Mouse (Mus musculus) brown adipose tissue, adult 24 weeks (tissue): ENCODE data around the gene Sapcd1. TPM values are rescaled to one million over a fixed set of nuclear protein-coding genes. Genes with fewer than 3 reads are reported as not detected.

Experiments
- H3K27ac ChIP-seq: fragments of 200-500 bp; replicated peaks from 2 replicates; pipeline ENCODE4 v1.5.1; 2012; ENCODE audit warnings: low read depth, mild to moderate bottlenecking, low read length
- H3K4me1 ChIP-seq: fragments of 200-500 bp; 2 replicates; pipeline ENCODE4 v1.6.1; 2012; ENCODE audit warnings: low read length, mixed read lengths; ENCODE audit not compliant: control insufficient read depth, insufficient read depth, insufficient read length
- H3K4me3 ChIP-seq: fragments of 200-500 bp; 2 replicates; pipeline ENCODE4 v1.5.1; 2012; ENCODE audit warnings: low read depth, mild to moderate bottlenecking, low read length, moderate library complexity; ENCODE audit not compliant: insufficient read depth
- polyA plus RNA-seq: library from polyadenylated mRNA; stranded (reverse); fragments of >200 nt; gene quantifications from 2 replicates; pipeline ENCODE4 v1.2.4, GENCODE M21; 2012; ENCODE audit not compliant: missing spikeins, insufficient read depth, insufficient read length

Sapcd1 gene
- polyA plus RNA-seq, 1 experiment, result not detected

DNA sequence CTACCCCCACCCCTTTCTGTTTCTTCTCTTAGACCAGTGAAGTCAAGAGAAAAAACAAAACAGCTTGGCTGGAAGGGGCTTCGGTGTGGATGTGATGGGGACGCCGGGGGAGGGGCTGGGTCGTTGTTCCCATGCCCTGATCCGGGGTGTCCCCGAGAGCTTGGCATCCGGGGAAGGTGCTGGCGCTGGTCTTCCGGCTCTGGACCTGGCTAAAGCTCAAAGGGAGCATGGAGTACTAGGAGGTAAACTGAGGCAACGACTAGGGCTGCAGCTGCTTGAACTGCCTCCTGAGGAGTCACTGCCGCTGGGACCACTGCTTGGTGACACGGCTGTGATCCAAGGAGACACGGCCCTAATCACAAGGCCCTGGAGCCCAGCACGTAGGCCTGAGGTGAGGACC lies 32.3 kb upstream of the Sapcd1 start:
- H3K4me1 ChIP-seq, result no peaks in the 10 kb centered on the region; the same call in 1 of the 2 replicates
- H3K4me3 ChIP-seq, result peak overlapping the region; percentile 89
- H3K27ac ChIP-seq, result no peak overlapping the region

DNA sequence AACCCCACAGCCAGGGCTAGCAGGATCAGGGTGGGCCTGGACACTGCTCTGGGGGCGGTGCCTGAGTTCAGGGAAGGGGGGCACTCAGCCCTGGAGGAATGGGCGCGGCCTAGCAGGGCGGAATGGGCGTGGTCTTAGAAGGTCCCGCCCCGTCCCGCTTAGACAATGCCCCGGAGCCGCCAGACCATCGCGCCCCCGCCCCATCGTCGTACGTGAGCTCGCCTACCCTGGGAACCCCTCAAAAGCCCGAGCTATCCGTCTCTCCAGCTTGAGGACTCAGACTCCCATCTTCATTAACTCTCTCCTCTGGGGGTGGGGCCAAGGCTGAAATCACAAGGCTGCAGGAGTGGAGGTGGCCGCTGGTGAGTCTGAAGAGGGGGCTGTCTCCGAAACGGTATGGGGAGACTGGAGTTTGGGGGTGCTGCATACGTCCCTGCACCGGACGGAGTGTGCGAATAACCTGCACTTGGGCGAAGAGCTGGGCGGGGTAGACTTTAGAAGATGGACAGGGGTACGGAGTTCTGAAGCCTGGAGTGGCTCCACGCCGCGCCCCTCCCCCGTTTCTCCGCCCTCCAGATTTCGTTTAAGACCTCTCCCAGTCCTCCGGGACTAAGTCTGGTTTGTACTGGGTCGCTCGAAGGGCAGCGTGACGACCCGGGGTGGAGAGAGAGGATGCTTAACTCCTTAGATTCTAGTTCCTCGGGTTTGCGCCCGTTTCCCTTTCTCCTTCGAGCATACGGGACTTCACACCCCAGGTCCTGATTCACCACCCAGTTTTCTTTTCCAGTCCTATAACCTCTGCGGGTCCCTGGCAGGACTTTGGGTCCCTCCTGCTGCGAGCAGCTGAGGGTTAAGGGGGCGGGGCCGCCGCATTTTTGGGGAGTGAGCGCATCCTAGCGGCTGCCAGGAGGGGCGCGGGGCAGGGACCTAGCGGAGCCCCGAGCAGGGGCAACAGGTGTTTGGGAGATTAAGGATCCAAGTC lies 31.4 kb upstream of the Sapcd1 start, which contains the start of gene Ddah2:
Gene Ddah2, plus strand, starts transcription at position 125 of the 982 bp plus-strand sequence.
- Histone ChIP-seq H3K4me1 (no peaks in the 10 kb centered on the region; the same call in 1 of the 2 replicates), H3K27ac (peak within 1 kb of the TSS; percentile 82), H3K4me3 (peak within 1 kb of the TSS; percentile 89)

DNA sequence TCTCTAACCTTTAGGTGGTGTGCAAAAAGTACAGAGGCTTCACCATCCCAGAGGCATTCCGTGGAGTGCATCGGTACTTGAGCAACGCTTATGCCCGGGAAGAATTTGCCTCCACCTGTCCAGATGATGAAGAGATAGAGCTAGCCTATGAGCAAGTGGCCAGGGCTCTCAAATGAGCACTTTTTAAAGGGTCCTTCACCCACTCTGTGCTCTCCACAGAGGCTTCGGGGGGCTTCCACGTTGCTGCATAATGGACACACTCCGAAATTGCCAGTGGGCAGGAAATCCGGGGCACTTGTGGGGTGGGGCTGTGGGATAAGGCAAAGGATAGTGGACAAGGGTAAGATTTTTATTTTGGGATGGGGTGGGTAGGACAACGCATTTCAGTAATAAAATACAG lies 30.5 kb upstream of the Sapcd1 start:
- peak overlapping the region; percentile 37; the same call in 1 of the 2 replicates for H3K27ac ChIP-seq

DNA sequence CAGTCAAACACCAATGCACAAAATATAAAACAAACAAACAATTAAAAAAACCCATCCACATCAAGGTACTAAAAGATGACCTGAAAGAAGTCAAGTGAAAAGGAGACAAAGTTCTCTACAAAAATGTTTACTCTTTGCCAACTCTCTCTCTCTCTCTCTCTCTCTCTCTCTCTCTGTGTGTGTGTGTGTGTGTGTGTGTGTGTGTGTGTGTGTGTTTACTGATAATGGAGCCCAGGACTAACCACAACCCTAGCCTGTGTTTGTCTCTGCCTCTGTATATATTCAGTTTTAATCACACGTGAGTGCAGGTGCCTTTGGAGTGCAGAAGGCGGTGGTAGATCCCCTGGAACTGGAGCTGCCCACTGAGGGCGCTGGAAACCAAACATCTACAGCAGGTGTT lies 29.3 kb upstream of the Sapcd1 start:
- Histone ChIP-seq H3K4me1 (no peaks in the 10 kb centered on the region; the same call in 1 of the 2 replicates), H3K4me3 (no peak overlapping the region), H3K27ac (no peak overlapping the region)

More for the DNA sequence above, 30.5 kb upstream of the Sapcd1 start:
- Histone ChIP-seq H3K4me1 (no peaks in the 10 kb centered on the region; the same call in 1 of the 2 replicates), H3K4me3 (no peak overlapping the region)

DNA sequence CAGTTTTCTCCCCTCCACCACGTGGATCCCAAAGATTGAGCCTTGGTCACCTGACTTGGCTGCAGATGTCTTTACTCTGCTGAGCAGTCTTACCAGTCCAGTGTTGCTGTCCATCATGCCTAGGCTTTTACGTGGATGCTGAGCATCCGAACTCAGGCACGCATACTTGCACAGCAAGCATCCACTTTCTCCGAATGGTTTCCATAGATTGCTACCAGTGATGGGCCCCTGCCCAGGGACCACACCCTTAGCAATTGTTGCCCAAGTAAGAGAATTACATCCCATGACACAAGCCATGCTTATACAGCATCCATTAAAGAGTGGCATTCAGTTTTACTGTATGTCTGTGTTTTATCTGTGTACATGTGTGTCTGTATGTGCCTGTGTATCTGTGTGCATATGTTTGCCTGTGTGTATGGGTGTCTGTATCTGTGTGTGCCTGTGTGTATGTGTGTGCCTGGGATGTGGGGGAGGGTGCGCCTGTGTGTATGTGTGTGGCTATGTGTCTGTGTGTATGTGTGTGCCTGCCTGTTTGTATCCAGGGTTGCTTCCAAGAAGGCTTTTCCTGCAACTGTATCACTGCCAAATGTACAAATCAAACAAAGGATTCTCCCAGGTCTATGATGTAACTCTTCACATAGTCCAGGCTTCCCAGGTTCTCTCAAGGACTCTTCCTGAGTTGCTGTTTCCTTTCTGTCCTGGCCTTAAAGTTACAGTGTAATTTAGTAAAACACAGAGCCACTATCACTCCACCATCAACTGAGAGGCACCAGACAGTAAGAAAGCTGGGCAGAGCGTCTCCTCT lies 28.1 kb upstream of the Sapcd1 start:
- Histone ChIP-seq H3K4me1 (no peaks in the 10 kb centered on the region; the same call in 1 of the 2 replicates), H3K4me3 (no peak overlapping the region), H3K27ac (peak overlapping the region; percentile 45; the same call in 1 of the 2 replicates)

DNA sequence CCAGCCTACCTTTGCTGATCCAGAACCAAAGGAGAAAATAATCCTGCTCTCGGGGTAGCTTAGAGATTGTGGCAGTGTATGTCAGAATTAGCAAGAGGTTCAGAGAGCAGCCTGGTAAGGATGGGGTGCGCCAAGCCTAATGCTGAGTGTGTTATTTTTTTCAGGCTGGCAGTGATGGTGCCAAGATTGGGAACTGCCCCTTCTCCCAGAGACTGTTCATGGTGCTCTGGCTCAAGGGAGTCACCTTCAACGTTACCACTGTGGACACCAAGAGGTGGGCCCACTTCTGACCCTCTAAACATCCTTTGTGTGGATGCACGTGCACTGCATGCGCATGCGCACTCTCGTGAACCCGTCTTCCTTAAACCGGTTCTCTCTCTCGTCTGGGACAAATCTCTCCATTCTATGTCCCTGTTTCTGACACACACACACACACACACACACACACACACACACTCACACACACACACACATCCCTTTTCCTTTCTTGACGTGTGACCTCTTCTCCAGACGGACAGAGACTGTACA lies 24.5 kb upstream of the Sapcd1 start:
- peak overlapping the region; percentile 99 for H3K27ac ChIP-seq
- H3K4me1 ChIP-seq, result peaks cover 10% of the 10 kb centered on the region; the same call in 1 of the 2 replicates
- peak overlapping the region; percentile 66 for H3K4me3 ChIP-seq

DNA sequence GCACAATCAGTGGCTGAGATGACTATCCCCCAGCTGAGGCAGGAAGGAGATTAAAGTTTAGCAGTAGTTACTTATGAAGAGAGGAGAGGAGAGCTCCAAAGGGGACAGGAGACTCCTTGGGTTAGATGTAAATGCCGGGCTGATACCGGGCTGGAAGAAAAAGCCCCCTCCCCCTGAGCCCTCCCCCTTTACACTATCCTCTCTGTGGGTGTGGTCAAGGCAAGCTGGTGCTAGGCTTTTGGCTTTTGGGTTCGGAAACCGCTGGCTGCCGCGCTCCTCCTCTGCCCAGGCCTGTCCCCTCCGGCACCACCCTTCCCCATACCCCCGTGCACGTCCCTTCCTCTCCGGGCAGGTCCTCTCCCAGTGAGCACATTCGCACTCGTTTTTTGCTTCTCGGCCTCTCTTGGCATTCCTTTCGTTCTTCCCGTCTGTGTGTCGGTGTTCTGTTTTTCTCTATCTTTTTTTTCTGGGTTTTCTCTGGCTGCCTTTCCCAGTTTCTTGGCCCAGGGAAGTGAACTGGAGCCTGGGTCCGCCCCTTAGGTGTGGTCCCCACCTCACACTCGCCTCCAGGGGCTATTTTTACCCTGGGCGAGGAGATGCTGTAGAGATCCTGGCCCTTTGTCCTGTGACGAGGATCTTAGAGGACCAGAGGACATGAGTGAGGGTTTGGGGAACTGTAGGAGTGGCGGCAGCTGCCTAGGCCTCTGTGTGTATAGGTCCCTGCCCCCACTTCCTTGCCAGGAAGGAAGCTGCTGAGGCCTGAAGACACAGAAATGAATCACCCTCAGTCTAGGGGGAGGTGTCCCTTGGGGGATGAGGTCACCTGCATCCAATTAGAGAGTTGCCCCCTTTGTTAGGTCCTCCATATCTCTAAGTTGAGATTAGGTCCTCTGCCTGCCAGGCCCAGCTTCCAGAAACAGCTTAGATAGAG lies 23.6 kb upstream of the Sapcd1 start:
- Histone ChIP-seq H3K4me1 (peaks cover 10% of the 10 kb centered on the region; the same call in 1 of the 2 replicates), H3K27ac (peak overlapping the region; percentile 99), H3K4me3 (peak overlapping the region; percentile 66)

DNA sequence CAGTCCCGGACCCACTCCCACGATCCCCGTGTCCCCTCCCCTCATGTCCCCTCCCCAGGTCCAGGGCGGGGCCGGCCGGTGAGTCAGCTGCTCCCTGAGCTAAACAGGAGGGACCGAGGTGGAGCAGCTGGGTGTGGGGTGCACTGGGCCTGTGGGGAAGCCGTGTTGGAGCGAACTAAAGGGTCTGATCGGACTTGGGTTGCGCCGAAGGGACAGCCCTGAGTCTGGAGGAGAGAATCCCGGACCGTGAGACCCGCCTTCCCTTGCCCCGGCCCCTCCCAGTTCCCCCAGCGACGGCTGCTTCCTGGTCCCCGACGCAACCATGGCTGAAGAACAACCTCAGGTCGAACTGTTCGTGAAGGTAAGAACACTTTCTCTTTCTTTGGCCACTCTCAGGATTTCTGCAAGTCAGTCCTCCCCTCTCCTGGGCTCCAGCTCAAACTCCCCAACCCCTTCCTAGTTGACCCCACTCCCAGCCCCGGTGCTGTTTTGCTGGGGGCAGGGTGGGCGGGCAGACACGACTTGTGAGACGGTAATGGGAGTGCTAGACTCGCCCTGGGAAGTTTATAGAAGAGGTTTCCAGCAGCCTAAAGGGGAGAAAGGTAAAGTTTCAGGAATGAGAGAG lies 22.4 kb upstream of the Sapcd1 start:
- Histone ChIP-seq H3K27ac (peak overlapping the region; percentile 99), H3K4me3 (peak overlapping the region; percentile 66), H3K4me1 (peaks cover 10% of the 10 kb centered on the region; the same call in 1 of the 2 replicates)

DNA sequence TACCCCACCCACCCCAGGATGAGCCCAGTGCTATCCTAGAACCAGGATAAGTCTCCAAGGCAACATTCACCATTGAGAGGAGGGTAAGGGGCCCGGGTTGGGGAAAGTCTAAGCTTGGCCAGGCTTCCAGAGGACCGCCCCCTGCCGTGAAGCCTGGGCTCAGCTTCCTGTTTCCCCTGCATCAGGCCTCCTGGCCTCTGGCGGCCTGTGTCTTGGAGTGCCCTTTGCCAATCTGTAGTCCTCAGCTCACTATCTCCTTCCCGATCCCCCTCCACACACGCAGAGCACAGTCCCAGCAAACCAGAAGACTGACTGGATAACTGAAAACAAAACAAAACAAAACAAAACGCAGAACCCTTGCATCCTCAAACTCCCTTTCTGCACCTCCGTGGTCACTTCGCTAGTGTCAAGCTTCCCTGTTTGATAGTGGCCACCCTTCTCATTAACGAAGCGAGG lies 21.8 kb upstream of the Sapcd1 start, which contains the start of gene Clic1:
Gene Clic1, plus strand, starts transcription at position 406 of the 456 bp plus-strand sequence.
- Histone ChIP-seq H3K4me3 (peak within 1 kb of the TSS; percentile 66), H3K4me1 (peaks cover 10% of the 10 kb centered on the region; the same call in 1 of the 2 replicates), H3K27ac (peak within 1 kb of the TSS; percentile 99)

DNA sequence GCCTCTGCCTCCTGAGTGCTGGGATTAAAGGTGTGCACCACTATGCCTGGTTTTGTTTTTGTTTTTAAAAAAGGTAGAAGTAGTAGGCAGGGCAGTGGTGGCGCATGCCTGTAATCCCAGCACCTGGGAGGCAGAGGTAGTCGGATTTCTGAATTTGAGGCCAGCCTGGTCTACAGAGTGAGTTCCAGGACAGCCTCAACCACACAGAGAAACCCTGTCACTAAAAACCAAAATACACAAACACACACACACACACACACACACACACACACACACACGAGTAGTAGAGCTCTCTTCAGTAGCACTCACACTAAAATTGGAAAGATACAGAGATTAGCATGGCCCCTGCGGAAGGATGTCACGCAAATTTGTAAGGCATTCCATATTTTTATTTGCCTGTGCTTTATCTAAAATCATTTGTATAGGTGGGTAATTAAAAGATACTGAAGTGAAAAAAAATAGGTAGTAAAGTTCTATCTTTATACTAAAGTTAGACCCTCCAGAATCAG lies 21.2 kb upstream of the Sapcd1 start:
- Histone ChIP-seq H3K4me3 (peak overlapping the region; percentile 6; the same call in 1 of the 2 replicates), H3K27ac (peak overlapping the region; percentile 66), H3K4me1 (peaks cover 11% of the 10 kb centered on the region; the same call in 1 of the 2 replicates)

DNA sequence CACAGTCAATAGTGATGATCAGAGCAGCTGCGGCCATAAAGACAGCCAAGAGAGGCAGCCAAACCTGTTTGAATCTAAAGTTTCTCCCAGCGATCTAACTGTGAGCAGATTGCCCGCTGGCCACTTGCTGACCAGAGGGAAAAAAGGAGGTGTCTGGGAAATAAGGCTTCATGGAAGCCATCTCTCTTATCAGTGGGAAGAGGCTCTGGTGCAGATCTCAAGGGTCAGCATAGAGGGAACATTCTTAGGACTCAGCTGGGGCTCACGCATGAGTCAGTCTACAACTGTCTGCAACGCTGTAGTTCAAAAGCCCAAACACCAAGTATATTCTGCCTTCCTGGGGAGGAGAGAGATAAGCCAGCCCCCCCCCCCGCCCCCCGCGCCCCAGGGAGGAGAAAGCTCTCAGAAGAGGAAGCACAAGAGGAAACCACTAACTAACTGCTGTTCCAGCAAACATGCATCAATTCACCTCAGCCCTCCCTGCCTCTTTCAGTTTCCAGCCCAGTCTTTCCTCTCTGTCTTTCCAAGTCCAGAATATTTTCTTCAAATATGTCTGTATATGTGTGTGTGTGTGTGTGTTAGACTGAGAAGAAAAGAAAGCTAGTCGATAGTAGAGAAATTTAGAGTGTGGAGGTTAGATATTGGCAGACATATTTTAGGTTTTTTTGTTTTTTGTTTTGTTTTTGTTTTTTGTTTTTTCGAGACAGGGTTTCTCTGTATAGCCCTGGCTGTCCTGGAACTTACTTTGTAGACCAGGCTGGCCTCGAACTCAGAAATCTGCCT lies 20.5 kb upstream of the Sapcd1 start:
- peaks cover 12% of the 10 kb centered on the region; the same call in 1 of the 2 replicates for H3K4me1 ChIP-seq
- peak overlapping the region; percentile 9 for H3K4me3 ChIP-seq
- H3K27ac ChIP-seq, result peak overlapping the region; percentile 86

DNA sequence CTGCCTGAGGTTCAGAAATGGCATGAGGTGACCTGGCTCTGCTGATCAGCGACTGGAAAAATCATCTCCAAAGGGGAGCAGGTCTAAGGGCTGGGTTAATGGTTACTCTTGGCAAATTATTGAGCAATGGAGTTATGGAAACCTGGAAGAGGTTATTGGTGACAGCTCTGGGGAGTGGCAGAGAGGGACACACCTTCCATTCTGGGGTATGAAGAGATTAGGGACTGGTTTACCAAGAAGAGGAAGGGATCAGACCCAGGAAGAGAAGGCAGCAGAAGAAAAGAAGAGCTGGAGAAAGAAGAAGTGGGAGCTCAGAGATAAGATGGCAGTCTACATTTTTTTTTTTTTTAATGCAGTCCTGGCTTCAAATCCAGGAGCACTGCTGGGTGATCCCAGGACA lies 19.9 kb upstream of the Sapcd1 start:
- Histone ChIP-seq H3K4me3 (peak overlapping the region; percentile 9), H3K4me1 (peaks cover 12% of the 10 kb centered on the region; the same call in 1 of the 2 replicates), H3K27ac (peak overlapping the region; percentile 86)
